Mouse (Mus musculus): ENCODE data around the gene Thsd4.

Thsd4 gene

DNA sequence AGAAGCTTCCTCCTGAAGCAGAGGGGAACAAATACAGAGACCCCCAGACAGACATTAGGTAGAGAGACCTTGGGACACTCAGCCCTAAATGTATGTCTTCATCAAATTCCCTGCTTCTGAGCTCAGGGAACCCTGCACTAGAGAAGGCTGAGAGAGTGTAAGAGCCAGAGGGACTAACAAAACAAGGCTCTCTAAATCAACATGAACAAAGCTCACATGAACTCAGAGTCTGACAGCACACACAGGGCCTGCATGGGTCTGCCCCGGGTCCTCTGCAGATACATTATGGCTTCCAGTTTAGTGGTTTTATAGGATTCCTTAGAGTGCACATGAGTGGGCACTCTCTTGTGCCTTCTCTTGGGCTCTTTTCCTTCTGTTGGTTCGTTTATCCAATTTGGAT is 140.8 kb downstream of the Thsd4 start:
- no peak for DNase-seq (ENCODE audit: low read depth, low spot score)

GRCm38 (mm10) chr9:60380550-60380949 is 141.3 kb downstream of the Thsd4 start:
- no peak for DNase-seq (ENCODE audit: low read depth, low spot score)

DNA sequence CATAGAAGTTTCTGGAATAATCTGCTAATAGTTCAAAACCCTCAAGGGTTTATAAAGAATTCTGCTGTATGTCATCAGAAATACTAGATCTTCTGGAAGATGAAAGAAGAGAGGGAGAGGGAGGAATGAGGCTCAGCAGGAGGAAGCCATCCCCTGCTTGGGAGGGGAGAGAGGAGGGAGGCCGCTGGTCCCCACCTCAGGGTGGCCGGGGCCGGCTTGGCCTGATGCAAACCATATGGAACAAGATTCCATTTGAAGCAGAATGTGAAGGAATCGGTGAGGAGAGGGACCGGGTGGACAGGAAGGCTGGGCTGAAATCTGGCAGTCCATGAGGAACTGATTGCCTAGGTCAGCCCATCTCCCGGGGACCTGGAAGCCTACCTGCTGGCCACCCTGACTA is 143.6 kb downstream of the Thsd4 start:
- no peak for DNase-seq (ENCODE audit: low read depth, low spot score)

DNA sequence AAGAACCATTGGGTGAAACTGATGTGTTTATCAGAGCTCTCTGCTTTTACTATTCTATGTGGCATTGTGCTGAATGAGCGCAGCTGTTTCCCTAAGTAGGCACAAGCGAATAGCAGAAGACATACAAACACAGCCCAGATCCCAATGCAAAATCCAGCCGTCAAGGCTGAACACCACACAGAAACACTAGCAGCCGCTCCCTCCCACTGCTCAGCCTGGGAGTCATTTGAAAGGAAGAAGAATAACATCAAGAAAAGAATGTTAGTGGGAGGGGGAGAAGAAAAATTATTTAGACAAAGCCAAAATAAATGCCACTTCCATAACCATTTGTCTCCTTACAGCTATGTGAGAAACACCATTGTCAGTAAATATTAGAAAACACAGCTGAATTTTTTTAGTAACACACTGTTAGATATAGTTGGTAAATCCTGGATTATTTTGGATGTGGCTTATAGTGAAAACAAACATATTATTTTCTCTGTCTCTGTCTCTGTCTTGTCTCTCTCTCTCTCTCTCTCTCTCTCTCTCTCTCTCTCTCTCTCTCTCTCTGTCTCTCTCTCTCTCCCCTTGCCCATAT is 148.6 kb downstream of the Thsd4 start:
- no peak for DNase-seq (ENCODE audit: low read depth, low spot score)

GRCm38 (mm10) chr9:60368516-60368915 is 153.3 kb downstream of the Thsd4 start:
- DNase-seq (ENCODE audit: low read depth, low spot score), result no peak

DNA sequence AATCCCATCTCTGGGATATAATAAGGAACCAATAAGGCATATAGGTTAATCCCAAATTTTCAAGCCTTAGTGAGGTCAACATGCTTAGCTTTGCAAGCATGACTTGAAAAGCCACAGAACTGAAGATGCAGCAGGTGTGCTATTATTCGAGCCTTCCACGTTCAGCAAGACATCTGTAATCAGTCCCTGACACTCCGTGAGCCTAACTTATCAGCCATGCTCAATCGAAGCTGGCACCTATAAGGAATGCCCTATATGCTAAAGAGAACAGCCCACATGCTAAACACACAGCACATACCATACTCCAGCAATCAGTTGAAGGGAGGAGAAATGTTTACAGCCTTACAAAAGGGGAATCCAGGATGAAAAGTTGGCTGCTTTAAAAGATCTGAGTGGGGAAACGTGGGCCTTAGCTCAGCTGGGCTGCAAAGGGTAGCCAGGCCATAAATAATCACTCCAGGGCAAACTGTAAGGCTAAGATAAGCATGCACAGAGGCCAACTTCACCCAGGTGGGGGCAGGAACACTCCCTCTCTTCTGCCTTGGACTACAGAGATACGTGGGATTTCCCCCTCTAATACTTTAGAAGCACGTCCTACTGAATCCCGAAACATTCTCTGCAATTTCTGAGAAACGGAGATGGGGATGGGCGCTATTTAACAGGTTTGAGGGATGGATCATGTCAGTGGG is 154.1 kb downstream of the Thsd4 start:
- DNase-seq (ENCODE audit: low read depth, low spot score), result peak; percentile 9

- no peak for DNase-seq (ENCODE audit: low read depth, low spot score)
These were observed 157.6 kb downstream of the Thsd4 start for GRCm38 (mm10) chr9:60364166-60364781.

DNA sequence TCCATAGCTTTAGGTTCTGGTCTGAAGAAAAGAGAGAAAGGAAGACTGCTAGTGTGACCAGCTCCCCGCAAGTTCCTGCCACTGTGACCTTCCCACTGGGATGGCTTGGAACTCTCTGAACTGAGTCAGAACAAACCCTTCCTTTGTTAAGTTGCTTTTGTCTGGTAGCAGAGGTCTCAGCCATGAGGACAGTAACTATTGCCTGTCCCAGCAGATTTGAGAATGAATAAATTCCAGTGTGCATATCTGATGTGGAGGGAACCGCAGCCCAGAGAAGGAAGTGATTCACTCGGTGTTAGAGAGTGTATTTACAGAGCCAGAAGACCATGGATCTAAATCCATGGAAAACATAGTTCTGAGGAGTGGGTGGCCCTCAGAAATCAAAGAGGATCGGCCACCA is 169.5 kb downstream of the Thsd4 start:
- DNase-seq (ENCODE audit: low read depth, low spot score), result no peak

- no peak for DNase-seq (ENCODE audit: low read depth, low spot score)
These were observed 170.7 kb downstream of the Thsd4 start for GRCm38 (mm10) chr9:60351153-60351552.

DNA sequence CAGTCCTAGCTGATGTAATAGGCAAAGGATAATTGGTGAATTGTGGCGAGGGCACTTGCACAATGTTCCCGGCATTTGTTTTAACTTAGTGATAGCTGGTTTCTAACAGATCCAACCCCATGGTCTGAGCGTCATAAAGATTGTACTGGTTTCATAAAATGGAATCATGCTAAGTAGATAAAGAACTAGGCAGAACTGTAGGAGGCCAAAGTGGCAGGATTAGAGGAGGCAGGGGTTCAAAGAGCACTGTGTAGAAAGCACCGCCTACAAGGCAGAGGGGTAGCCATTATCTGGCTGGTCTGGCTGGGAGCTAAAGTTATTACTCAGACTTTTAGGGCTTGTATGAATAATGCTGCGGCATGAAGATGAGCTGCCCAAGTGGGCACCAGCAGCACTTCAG is 185.7 kb downstream of the Thsd4 start:
- DNase-seq (ENCODE audit: low read depth, low spot score), result no peak

- no peak for DNase-seq (ENCODE audit: low read depth, low spot score)
These were observed 186.4 kb downstream of the Thsd4 start for GRCm38 (mm10) chr9:60335455-60335854.

DNA sequence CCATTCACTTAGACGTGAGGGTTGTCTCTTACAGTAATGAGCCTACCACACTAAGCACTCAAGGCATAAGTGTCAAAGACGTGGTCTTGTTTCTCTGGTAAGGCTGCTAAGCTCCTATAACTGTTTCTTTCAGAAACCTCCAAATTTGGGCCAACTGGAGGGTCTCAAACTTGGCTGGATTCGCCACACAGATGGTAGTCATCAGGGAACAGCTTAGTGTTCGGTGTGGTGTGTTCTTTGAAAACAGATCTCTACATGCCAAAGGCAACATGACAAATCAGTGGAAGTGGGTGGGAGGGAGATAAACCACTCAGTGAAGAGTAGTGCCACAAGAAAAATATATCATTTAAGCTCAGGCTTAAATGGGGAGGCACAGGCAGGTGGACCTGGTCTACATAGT is 191.9 kb downstream of the Thsd4 start:
- no peak for DNase-seq (ENCODE audit: low read depth, low spot score)

- no peak for DNase-seq (ENCODE audit: low read depth, low spot score)
These were observed 197.1 kb downstream of the Thsd4 start for GRCm38 (mm10) chr9:60324716-60325115.

- no peak for DNase-seq (ENCODE audit: low read depth, low spot score)
These were observed 198.4 kb downstream of the Thsd4 start for GRCm38 (mm10) chr9:60323435-60323834.

DNA sequence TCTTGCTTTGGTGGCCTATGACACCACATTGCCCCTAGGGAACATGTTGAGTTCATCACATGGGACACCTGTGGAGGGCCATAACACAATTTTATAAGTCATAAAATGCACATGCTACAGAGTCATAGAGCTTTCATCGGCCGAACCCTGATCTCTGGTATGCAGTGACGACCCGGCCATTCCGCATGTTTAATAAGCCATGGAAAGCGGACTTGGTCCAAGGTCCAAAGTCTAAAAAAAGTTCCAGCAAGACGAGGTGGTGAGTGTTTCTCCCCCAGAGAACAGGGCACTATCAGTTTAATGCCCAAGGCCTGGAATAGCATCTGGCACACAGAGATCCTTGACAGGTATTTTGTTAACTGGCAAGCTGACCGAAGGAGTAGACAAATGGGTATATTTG is 204.6 kb downstream of the Thsd4 start:
- no peak for DNase-seq (ENCODE audit: low read depth, low spot score)

DNA sequence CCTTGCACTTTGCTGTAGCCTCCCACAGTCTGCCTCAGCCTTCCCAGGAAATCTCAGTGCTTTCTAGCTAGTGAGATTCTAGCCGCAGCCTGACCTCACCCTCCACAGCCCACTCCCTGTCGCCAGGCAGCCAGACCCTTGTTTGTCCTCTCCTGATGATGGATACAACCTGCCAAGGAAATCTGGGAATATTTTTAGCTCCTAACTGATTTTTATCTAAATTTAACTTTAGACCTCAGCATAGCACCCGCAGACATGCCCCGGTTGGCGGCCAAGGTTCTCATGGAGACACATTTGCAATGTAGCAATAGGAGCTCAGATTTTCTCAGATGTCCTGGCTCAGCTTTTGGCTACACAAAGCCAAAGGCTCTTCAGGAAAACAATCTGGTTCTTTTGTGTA is 205.3 kb downstream of the Thsd4 start:
- DNase-seq (ENCODE audit: low read depth, low spot score), result no peak

DNA sequence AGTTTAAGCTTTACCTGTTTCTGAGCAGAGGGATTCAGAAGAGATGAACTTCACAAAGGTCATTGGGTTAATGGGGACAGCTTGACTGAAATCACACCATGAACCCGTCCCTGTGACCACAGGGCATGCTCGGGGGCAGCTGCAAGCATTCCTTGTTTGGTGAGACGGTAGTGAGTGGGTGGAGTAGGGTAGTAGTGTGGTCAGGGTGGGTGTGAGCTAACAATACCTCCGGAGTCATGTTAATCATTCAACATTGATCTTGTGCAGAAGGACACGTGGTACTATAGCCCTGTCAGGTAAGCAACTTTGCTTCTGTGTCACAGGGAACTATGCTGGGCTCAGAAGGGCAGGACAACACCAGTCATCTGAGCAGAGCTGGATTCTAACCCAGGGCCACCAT is 206.3 kb downstream of the Thsd4 start:
- no peak for DNase-seq (ENCODE audit: low read depth, low spot score)

DNA sequence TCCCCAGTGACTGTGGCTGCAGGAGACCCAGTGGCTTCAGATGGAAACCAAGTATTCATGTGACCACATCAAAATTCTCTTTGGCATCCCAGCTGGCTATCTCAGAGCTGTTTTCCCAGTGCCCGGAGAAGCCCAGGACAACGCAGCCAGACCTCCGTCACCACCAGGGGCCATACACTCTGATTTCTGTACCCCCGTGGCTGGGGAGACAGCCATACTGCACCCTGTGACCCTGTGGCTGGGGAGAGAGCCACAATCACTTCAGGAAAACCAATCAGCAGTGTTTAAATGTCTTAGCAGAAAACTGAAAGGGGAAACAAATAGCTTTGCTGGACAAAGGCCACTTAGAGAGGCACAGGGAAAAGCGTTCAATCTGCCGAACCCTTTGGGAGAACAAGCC is 208.2 kb downstream of the Thsd4 start:
- DNase-seq (ENCODE audit: low read depth, low spot score), result no peak

DNA sequence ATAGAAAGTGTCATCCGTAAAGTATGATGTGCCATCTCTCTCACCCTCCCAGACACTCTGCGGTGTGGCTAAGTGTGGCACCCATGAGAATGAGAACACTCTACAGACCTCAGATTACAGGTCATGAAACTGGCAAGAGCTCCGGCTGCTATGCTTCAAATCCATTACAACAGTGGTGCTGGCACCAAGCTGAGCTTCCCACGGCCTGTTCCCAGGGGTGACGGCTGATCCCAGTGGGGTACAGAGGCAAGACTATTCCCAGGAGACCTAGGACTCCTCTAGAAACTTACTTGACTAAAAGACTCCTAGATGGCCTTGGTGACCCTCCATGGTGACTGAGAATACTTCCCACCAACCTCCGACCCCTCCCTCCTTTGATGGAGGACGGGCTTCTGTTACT is 209.2 kb downstream of the Thsd4 start:
- DNase-seq (ENCODE audit: low read depth, low spot score), result no peak

- DNase-seq (ENCODE audit: low read depth, low spot score), result no peak
These were observed 210.2 kb downstream of the Thsd4 start for GRCm38 (mm10) chr9:60311594-60312128.

DNA sequence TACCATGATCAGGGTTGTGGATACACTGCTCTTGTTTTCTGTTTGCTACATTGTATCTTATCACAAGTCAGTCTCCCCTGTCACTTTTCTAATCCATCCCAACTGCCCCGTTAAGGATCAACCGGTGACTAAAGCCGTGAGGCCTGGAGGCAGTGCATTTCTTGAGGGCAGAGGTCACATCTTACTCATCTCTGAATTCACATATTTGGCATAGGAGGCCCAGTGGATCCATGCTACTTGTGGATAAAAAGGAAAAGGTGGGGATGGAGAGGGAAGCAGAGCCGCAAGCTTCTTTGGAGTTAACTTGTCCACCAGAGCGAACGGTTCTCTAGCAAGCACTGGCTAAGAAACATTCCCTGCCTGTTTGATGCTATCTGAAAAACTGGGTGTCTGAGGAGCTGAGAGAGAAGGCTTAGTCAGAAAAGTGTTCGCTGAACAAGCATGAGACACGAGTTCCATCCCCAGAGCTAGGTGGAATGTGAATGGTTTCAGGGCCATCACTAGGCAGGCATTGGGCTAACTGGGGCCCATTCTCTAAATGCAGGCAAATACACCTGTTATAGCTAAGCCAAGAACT is 211.0 kb downstream of the Thsd4 start:
- no peak for DNase-seq (ENCODE audit: low read depth, low spot score)

- DNase-seq (ENCODE audit: low read depth, low spot score), result no peak
These were observed 211.8 kb downstream of the Thsd4 start for GRCm38 (mm10) chr9:60309786-60310711.
